8 mouse cellular contexts compared by ENCODE assay signal in the genomic region with DNA sequence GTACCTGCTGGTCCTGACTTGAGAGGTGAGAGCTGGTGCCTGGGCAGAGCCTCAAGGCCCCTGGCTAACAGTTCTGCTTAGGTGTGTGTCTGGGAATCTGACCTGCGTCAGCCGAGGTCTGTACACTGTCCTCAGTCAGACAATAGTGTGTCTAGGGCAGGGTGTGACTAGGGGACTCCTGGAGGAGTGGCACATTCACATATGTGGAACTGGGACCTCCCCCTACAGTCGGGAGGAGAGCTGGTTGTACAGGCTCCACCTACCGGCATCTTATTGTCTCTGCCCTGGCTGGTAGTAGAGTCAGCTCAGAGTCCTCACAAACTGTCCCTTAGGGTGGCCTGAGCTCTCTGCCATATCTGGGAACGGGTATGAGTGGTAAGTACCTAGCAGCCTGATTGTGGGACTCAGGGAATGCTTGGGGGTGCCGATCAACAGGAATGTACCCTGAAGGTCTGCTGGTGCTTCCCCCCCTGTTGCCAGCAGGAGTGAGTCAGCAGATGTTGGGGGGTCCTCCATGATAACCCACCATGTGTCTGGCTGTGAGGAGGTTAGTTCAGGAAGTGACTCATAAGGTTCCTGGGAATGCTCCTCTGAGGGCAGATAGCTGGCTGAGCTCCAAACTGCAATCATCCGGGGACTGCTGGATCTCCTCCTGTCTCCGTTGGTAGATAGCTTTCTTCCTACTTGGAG. TPM values are rescaled to one million over a fixed set of nuclear protein-coding genes. Genes with fewer than 3 reads are reported as not detected.
DNase-seq lines count a peak whose midpoint lies in the region; ATAC-seq and TF ChIP-seq lines count a peak whose summit lies in the region.

No protein-coding gene starts in this region.

- H3K4me2 ChIP-seq in forebrain, postnatal 0 days (ENCODE audit: low read depth): peak overlapping the region; percentile 72
- H3K4me2 ChIP-seq in hindbrain, embryonic 16.5 days (ENCODE audit: low read length): peak overlapping the region; percentile 81
- H3K4me2 ChIP-seq in midbrain, embryonic 16.5 days (ENCODE audit: low read length): peak overlapping the region; percentile 66

- H3K27ac ChIP-seq in ES-Bruce4 (ENCODE audit: insufficient read depth, low read length): peak overlapping the region; percentile 68
- H3K27ac ChIP-seq in cerebellum, adult 2 months (ENCODE audit: insufficient read depth, low read length): no peak overlapping the region
- H3K27ac ChIP-seq in forebrain, postnatal 0 days (ENCODE audit: low read depth, low read length): peak overlapping the region; percentile 84
- H3K27ac ChIP-seq in hindbrain, embryonic 16.5 days (ENCODE audit: low read depth, low read length): peak overlapping the region; percentile 86
- H3K27ac ChIP-seq in liver, adult 2 months (replicated peaks; ENCODE audit: insufficient read depth, low read depth, low read length): peak overlapping the region; percentile 57
- peak overlapping the region; percentile 82 for H3K27ac ChIP-seq in midbrain, embryonic 16.5 days (ENCODE audit: low read length)

- H3K9ac ChIP-seq in ES-Bruce4 (ENCODE audit: low read depth, poor library complexity, severe bottlenecking): peak overlapping the region; percentile 77
- H3K9ac ChIP-seq in forebrain, postnatal 0 days: peak overlapping the region; percentile 69
- peak overlapping the region; percentile 89 for H3K9ac ChIP-seq in hindbrain, embryonic 16.5 days (ENCODE audit: low read depth, low read length)
- peak overlapping the region; percentile 76 for H3K9ac ChIP-seq in liver, adult 2 months (ENCODE audit: low read depth, low read length)
- H3K9ac ChIP-seq in midbrain, embryonic 16.5 days (ENCODE audit: low read depth, low read length): peak overlapping the region; percentile 86

- TF ChIP-seq CTCF in ES-Bruce4 (IDR thresholded peaks at IDR 0.05; ENCODE audit: low read depth, low read length): peak; percentile 53
- TF ChIP-seq CTCF in cerebellum, adult 2 months (IDR thresholded peaks at IDR 0.05; ENCODE audit: borderline replicate concordance, insufficient read depth, low read depth, low read length): peak; percentile 41; the same call in 1 of the 2 replicates
- TF ChIP-seq CTCF in forebrain, postnatal 0 days (IDR thresholded peaks at IDR 0.05; ENCODE audit: low read depth): peak; percentile 59
- TF ChIP-seq CTCF in liver, adult 2 months (IDR thresholded peaks at IDR 0.05; ENCODE audit: low read depth, low read length): peak; percentile 36; the same call in 1 of the 2 replicates

- H3K79me2 ChIP-seq in liver, adult 2 months (ENCODE audit: control insufficient read depth, insufficient read depth, low read length): 0 out of 2 replicates have a peak, but pooled peaks cover 6% of the 10 kb centered on the region

- 17% methylated on average over 8 of the region's 8 CpGs for WGBS in cerebellum, adult 2 months
- WGBS in forebrain, postnatal 0 days: 8% methylated on average over 8 of the region's 8 CpGs
- 12% methylated on average over 8 of the region's 8 CpGs for WGBS in hindbrain, embryonic 16.5 days
- 25% methylated on average over 8 of the region's 8 CpGs for WGBS in liver, adult 2 months
- WGBS in midbrain, embryonic 16.5 days: 18% methylated on average over 8 of the region's 8 CpGs

- DNase-seq in 3134 (ENCODE audit: extremely low read depth, insufficient read length, low spot score): peak; percentile 84
- peak; percentile 55 to 65 for DNase-seq in cerebellum, adult 2 months
- peak; percentile 82 for DNase-seq in forebrain, postnatal 0 days
- peak; percentile 48 for DNase-seq in liver, adult 2 months (ENCODE audit: extremely low read depth, low read depth, low spot score)
- DNase-seq in thymus, postnatal 25 days: peak; percentile 54

- TF ChIP-seq POLR2A in ES-Bruce4 (IDR thresholded peaks at IDR 0.05; ENCODE audit: insufficient read depth, low read length): peak; percentile 47
- TF ChIP-seq POLR2A in cerebellum, adult 2 months (IDR thresholded peaks at IDR 0.05; ENCODE audit: borderline replicate concordance, insufficient read depth, low read length): no peak
- TF ChIP-seq POLR2A in liver, adult 2 months (IDR thresholded peaks at IDR 0.05; ENCODE audit: extremely low read depth, insufficient read depth, low read length): no peak

- peaks cover 5% of the 10 kb centered on the region for H3K4me1 ChIP-seq in ES-Bruce4 (ENCODE audit: control insufficient read depth, insufficient read depth, low read length)
- peaks cover 20% of the 10 kb centered on the region for H3K4me1 ChIP-seq in cerebellum, adult 2 months (ENCODE audit: control insufficient read depth, insufficient read depth, low read length)
- H3K4me1 ChIP-seq in forebrain, postnatal 0 days (ENCODE audit: insufficient read depth): peaks cover 20% of the 10 kb centered on the region; the same call in 1 of the 2 replicates
- peaks cover 44% of the 10 kb centered on the region for H3K4me1 ChIP-seq in hindbrain, embryonic 16.5 days (ENCODE audit: control insufficient read depth, insufficient read depth, low read depth, low read length)
- H3K4me1 ChIP-seq in liver, adult 2 months (ENCODE audit: control insufficient read depth, insufficient read depth, low read length): peaks cover 20% of the 10 kb centered on the region
- H3K4me1 ChIP-seq in midbrain, embryonic 16.5 days (ENCODE audit: control insufficient read depth, insufficient read depth, low read length): peaks cover 37% of the 10 kb centered on the region

- peak; percentile 84 for ATAC-seq in forebrain, postnatal 0 days
- ATAC-seq in hindbrain, embryonic 16.5 days: peak; percentile 76
- peak; percentile 74 for ATAC-seq in midbrain, embryonic 16.5 days

- peaks cover 22% of the 10 kb centered on the region for H3K36me3 ChIP-seq in ES-Bruce4 (ENCODE audit: control insufficient read depth, insufficient read depth, low read length, poor library complexity, severe bottlenecking)
- H3K36me3 ChIP-seq in forebrain, postnatal 0 days (ENCODE audit: insufficient read depth): peaks cover 23% of the 10 kb centered on the region
- H3K36me3 ChIP-seq in hindbrain, embryonic 16.5 days (ENCODE audit: control insufficient read depth, insufficient read depth, low read length): peaks cover 21% of the 10 kb centered on the region
- peaks cover 8% of the 10 kb centered on the region; the same call in 1 of the 2 replicates for H3K36me3 ChIP-seq in liver, adult 2 months (ENCODE audit: control insufficient read depth, insufficient read depth, low read length)
- peaks cover 11% of the 10 kb centered on the region for H3K36me3 ChIP-seq in midbrain, embryonic 16.5 days (ENCODE audit: control insufficient read depth, insufficient read depth, low read length)

- H3K27me3 ChIP-seq in ES-Bruce4 (ENCODE audit: control insufficient read depth, insufficient read depth, low read length, poor library complexity, severe bottlenecking): no peaks in the 10 kb centered on the region
- no peaks in the 10 kb centered on the region for H3K27me3 ChIP-seq in cerebellum, adult 2 months (ENCODE audit: control insufficient read depth, insufficient read depth, low read length)
- peaks cover 25% of the 10 kb centered on the region for H3K27me3 ChIP-seq in forebrain, postnatal 0 days (ENCODE audit: insufficient read depth, low read length)
- peaks cover 27% of the 10 kb centered on the region for H3K27me3 ChIP-seq in hindbrain, embryonic 16.5 days (replicated peaks; ENCODE audit: control insufficient read depth, insufficient read depth, low read length)
- no peaks in the 10 kb centered on the region for H3K27me3 ChIP-seq in liver, adult 2 months (ENCODE audit: control insufficient read depth, insufficient read depth, low read length)
- H3K27me3 ChIP-seq in midbrain, embryonic 16.5 days (ENCODE audit: control insufficient read depth, insufficient read depth, low read depth, low read length): peaks cover 32% of the 10 kb centered on the region

- H3K9me3 ChIP-seq in ES-Bruce4 (replicated peaks; ENCODE audit: control insufficient read depth, insufficient read depth, low read length, poor library complexity, severe bottlenecking): no peaks in the 10 kb centered on the region
- no peaks in the 10 kb centered on the region for H3K9me3 ChIP-seq in forebrain, postnatal 0 days (ENCODE audit: low read length)
- no peaks in the 10 kb centered on the region for H3K9me3 ChIP-seq in hindbrain, embryonic 16.5 days (ENCODE audit: control insufficient read depth, low read length)
- H3K9me3 ChIP-seq in midbrain, embryonic 16.5 days (replicated peaks; ENCODE audit: control insufficient read depth, low read length, poor library complexity, severe bottlenecking): no peaks in the 10 kb centered on the region

- no peak for TF ChIP-seq EP300 in ES-Bruce4 (IDR thresholded peaks at IDR 0.05; ENCODE audit: insufficient read depth, low read depth, low read length)

- H3K4me3 ChIP-seq in ES-Bruce4 (ENCODE audit: low read depth, low read length): peak overlapping the region; percentile 88
- H3K4me3 ChIP-seq in cerebellum, adult 2 months (replicated peaks; ENCODE audit: insufficient read depth, low read depth, low read length): peak overlapping the region; percentile 88
- H3K4me3 ChIP-seq in forebrain, postnatal 0 days (ENCODE audit: low read depth, low read length): peak overlapping the region; percentile 62
- H3K4me3 ChIP-seq in hindbrain, embryonic 16.5 days (ENCODE audit: low read length): peak overlapping the region; percentile 72
- no peak overlapping the region; the same call in 1 of the 2 replicates for H3K4me3 ChIP-seq in liver, adult 2 months (ENCODE audit: insufficient read depth, low read depth, low read length)
- peak overlapping the region; percentile 56 for H3K4me3 ChIP-seq in midbrain, embryonic 16.5 days (ENCODE audit: low read depth, low read length)

RNA-seq across cellular contexts. Expression of gene Cd151, which starts 1.5 kb away (rescaled TPM):
- polyA plus RNA-seq in ES-Bruce4 (2011; ENCODE audit: insufficient read depth, insufficient read length, low read depth, missing spikeins): 99.0 and 107 TPM in 2 replicates
- 68.7 and 73.9 TPM in 2 replicates for polyA plus RNA-seq in cerebellum, adult 2 months (2012; rRNA removed)
- 55.8 and 62.4 TPM in 2 replicates for total RNA-seq in forebrain, postnatal 0 days (2014; rRNA removed)
- 12.4 and 18.7 TPM in 2 replicates for polyA plus RNA-seq in forebrain, postnatal 0 days (2015; fragmentation: Nextera tagmentation; extraction: Ambion mirVana)
- 23.0 and 24.7 TPM in 2 replicates for polyA plus RNA-seq in hindbrain, embryonic 16.5 days (2015; fragmentation: Nextera tagmentation; extraction: Ambion mirVana)
- 51.9 and 52.7 TPM in 2 replicates for total RNA-seq in liver, adult 2 months (2014; rRNA removed)
- polyA plus RNA-seq in liver, adult 2 months (2012; rRNA removed): 92.8 and 103 TPM in 2 replicates
- polyA plus RNA-seq in midbrain, embryonic 16.5 days (2015; fragmentation: Nextera tagmentation; extraction: Ambion mirVana): 17.1 and 17.5 TPM in 2 replicates

RNA-seq across cellular contexts. Expression of gene Polr2l, which starts 6.3 kb away (rescaled TPM):
- 12.1 and 15.3 TPM in 2 replicates for polyA plus RNA-seq in ES-Bruce4 (2011; ENCODE audit: insufficient read depth, insufficient read length, low read depth, missing spikeins)
- 58.9 and 62.3 TPM in 2 replicates for polyA plus RNA-seq in cerebellum, adult 2 months (2012; rRNA removed)
- total RNA-seq in forebrain, postnatal 0 days (2014; rRNA removed): 21.1 and 24.6 TPM in 2 replicates
- 73.2 and 74.8 TPM in 2 replicates for polyA plus RNA-seq in forebrain, postnatal 0 days (2015; fragmentation: Nextera tagmentation; extraction: Ambion mirVana)
- 72.4 and 75.8 TPM in 2 replicates for polyA plus RNA-seq in hindbrain, embryonic 16.5 days (2015; fragmentation: Nextera tagmentation; extraction: Ambion mirVana)
- 41.1 and 43.3 TPM in 2 replicates for total RNA-seq in liver, adult 2 months (2014; rRNA removed)
- polyA plus RNA-seq in liver, adult 2 months (2012; rRNA removed): 42.8 and 45.7 TPM in 2 replicates
- 73.3 and 74.0 TPM in 2 replicates for polyA plus RNA-seq in midbrain, embryonic 16.5 days (2015; fragmentation: Nextera tagmentation; extraction: Ambion mirVana)

RNA-seq across cellular contexts. Expression of gene Tspan4, which starts 6.4 kb away (rescaled TPM):
- polyA plus RNA-seq in ES-Bruce4 (2011; ENCODE audit: insufficient read depth, insufficient read length, low read depth, missing spikeins): 37.4 and 39.9 TPM in 2 replicates
- 140 and 162 TPM in 2 replicates for polyA plus RNA-seq in cerebellum, adult 2 months (2012; rRNA removed)
- total RNA-seq in forebrain, postnatal 0 days (2014; rRNA removed): 52.5 and 79.6 TPM in 2 replicates
- polyA plus RNA-seq in forebrain, postnatal 0 days (2015; fragmentation: Nextera tagmentation; extraction: Ambion mirVana): 54.9 and 57.9 TPM in 2 replicates
- 68.3 and 71.0 TPM in 2 replicates for polyA plus RNA-seq in hindbrain, embryonic 16.5 days (2015; fragmentation: Nextera tagmentation; extraction: Ambion mirVana)
- 66.9 and 67.1 TPM in 2 replicates for total RNA-seq in liver, adult 2 months (2014; rRNA removed)
- 78.1 and 135 TPM in 2 replicates for polyA plus RNA-seq in liver, adult 2 months (2012; rRNA removed)
- polyA plus RNA-seq in midbrain, embryonic 16.5 days (2015; fragmentation: Nextera tagmentation; extraction: Ambion mirVana): 45.8 and 49.1 TPM in 2 replicates

RNA-seq across cellular contexts. Expression of gene Cracr2b, which starts 7.8 kb away (rescaled TPM):
- 13.5 and 14.0 TPM in 2 replicates for polyA plus RNA-seq in ES-Bruce4 (2011; ENCODE audit: insufficient read depth, insufficient read length, low read depth, missing spikeins)
- polyA plus RNA-seq in cerebellum, adult 2 months (2012; rRNA removed): 8.3 and 10.1 TPM in 2 replicates
- total RNA-seq in forebrain, postnatal 0 days (2014; rRNA removed): 4.5 and 7.2 TPM in 2 replicates
- polyA plus RNA-seq in forebrain, postnatal 0 days (2015; fragmentation: Nextera tagmentation; extraction: Ambion mirVana): 5.2 and 6.7 TPM in 2 replicates
- polyA plus RNA-seq in hindbrain, embryonic 16.5 days (2015; fragmentation: Nextera tagmentation; extraction: Ambion mirVana): 7.9 and 10.8 TPM in 2 replicates
- 3.7 and 4.3 TPM in 2 replicates for total RNA-seq in liver, adult 2 months (2014; rRNA removed)
- polyA plus RNA-seq in liver, adult 2 months (2012; rRNA removed): 4.7 and 8.7 TPM in 2 replicates
- polyA plus RNA-seq in midbrain, embryonic 16.5 days (2015; fragmentation: Nextera tagmentation; extraction: Ambion mirVana): 6.6 and 7.1 TPM in 2 replicates

RNA-seq across cellular contexts. Expression of gene Pnpla2, which starts 13.7 kb away (rescaled TPM):
- 33.3 and 43.5 TPM in 2 replicates for polyA plus RNA-seq in ES-Bruce4 (2011; ENCODE audit: insufficient read depth, insufficient read length, low read depth, missing spikeins)
- polyA plus RNA-seq in cerebellum, adult 2 months (2012; rRNA removed): 46.8 and 51.3 TPM in 2 replicates
- 6.2 and 7.7 TPM in 2 replicates for total RNA-seq in forebrain, postnatal 0 days (2014; rRNA removed)
- 18.3 and 22.4 TPM in 2 replicates for polyA plus RNA-seq in forebrain, postnatal 0 days (2015; fragmentation: Nextera tagmentation; extraction: Ambion mirVana)
- polyA plus RNA-seq in hindbrain, embryonic 16.5 days (2015; fragmentation: Nextera tagmentation; extraction: Ambion mirVana): 20.0 and 20.9 TPM in 2 replicates
- 22.6 and 31.7 TPM in 2 replicates for total RNA-seq in liver, adult 2 months (2014; rRNA removed)
- 83.7 and 84.8 TPM in 2 replicates for polyA plus RNA-seq in liver, adult 2 months (2012; rRNA removed)
- polyA plus RNA-seq in midbrain, embryonic 16.5 days (2015; fragmentation: Nextera tagmentation; extraction: Ambion mirVana): 16.9 and 17.7 TPM in 2 replicates
